Mouse (Mus musculus): Measurements from ENCODE around the gene Nadk2. TPM values are rescaled to one million over a fixed set of nuclear protein-coding genes. Genes with fewer than 3 reads are reported as not detected.
A peak's percentile ranks its signal among the peaks of the same experiment; 100 is the strongest.

Nadk2 gene
- polyA plus RNA-seq, 1 experiment from 2014 or later: 23.4 TPM

GRCm38 (mm10) chr15:9114599-9114998 is 43.5 kb downstream of the Nadk2 start:
- no peak overlapping the region for H3K27ac ChIP-seq (ENCODE audit: low read depth, low read length)
- 85% methylated on average over 5 of the region's 5 CpGs for WGBS
- H3K4me2 ChIP-seq (ENCODE audit: low read length): no peak overlapping the region
- H3K9ac ChIP-seq (ENCODE audit: low read length): no peak overlapping the region
- H3K9me3 ChIP-seq (replicated peaks; ENCODE audit: control insufficient read depth, low read length): no peaks in the 10 kb centered on the region
- no peaks in the 10 kb centered on the region for H3K27me3 ChIP-seq (replicated peaks; ENCODE audit: control insufficient read depth, insufficient read depth, low read length)
- H3K4me3 ChIP-seq (ENCODE audit: low read depth, low read length): no peak overlapping the region
- ATAC-seq (no peak), DNase-seq (ENCODE audit: low spot score) (no peak)
- peaks cover 87% of the 10 kb centered on the region for H3K36me3 ChIP-seq (ENCODE audit: control insufficient read depth, insufficient read depth, low read length)
- no peaks in the 10 kb centered on the region for H3K4me1 ChIP-seq (ENCODE audit: control insufficient read depth, insufficient read depth, low read length)

- no peak overlapping the region for H3K27ac ChIP-seq (ENCODE audit: low read depth, low read length)
- H3K4me3 ChIP-seq (ENCODE audit: low read depth, low read length): no peak overlapping the region
- H3K4me1 ChIP-seq (ENCODE audit: control insufficient read depth, insufficient read depth, low read length): no peaks in the 10 kb centered on the region
- no peak for DNase-seq (ENCODE audit: low spot score)
- H3K36me3 ChIP-seq (ENCODE audit: control insufficient read depth, insufficient read depth, low read length): peaks cover 89% of the 10 kb centered on the region
- 91% methylated on average over 4 of the region's 4 CpGs for WGBS
- no peaks in the 10 kb centered on the region for H3K27me3 ChIP-seq (replicated peaks; ENCODE audit: control insufficient read depth, insufficient read depth, low read length)
- no peak for ATAC-seq
- H3K9me3 ChIP-seq (replicated peaks; ENCODE audit: control insufficient read depth, low read length): no peaks in the 10 kb centered on the region
- no peak overlapping the region for H3K9ac ChIP-seq (ENCODE audit: low read length)
- no peak overlapping the region for H3K4me2 ChIP-seq (ENCODE audit: low read length)
Observed at GRCm38 (mm10) chr15:9118852-9119251, 47.8 kb downstream of the Nadk2 start.

- ATAC-seq: peak; percentile 66
- peak; percentile 82 for DNase-seq (ENCODE audit: low spot score)
- Histone ChIP-seq H3K4me2 (ENCODE audit: low read length) (no peak overlapping the region), H3K36me3 (ENCODE audit: control insufficient read depth, insufficient read depth, low read length) (peaks cover 89% of the 10 kb centered on the region), H3K27me3 (replicated peaks; ENCODE audit: control insufficient read depth, insufficient read depth, low read length) (no peaks in the 10 kb centered on the region), H3K27ac (ENCODE audit: low read depth, low read length) (no peak overlapping the region), H3K4me1 (ENCODE audit: control insufficient read depth, insufficient read depth, low read length) (no peaks in the 10 kb centered on the region), H3K4me3 (ENCODE audit: low read depth, low read length) (no peak overlapping the region), H3K9me3 (replicated peaks; ENCODE audit: control insufficient read depth, low read length) (no peaks in the 10 kb centered on the region), H3K9ac (ENCODE audit: low read length) (no peak overlapping the region)
- 95% methylated on average over 2 of the region's 2 CpGs for WGBS
Observed at GRCm38 (mm10) chr15:9120081-9120480, 49.0 kb downstream of the Nadk2 start.

GRCm38 (mm10) chr15:9122989-9123388 is 51.9 kb downstream of the Nadk2 start:
- Histone ChIP-seq H3K36me3 (ENCODE audit: control insufficient read depth, insufficient read depth, low read length) (peaks cover 85% of the 10 kb centered on the region), H3K9ac (ENCODE audit: low read length) (no peak overlapping the region)

GRCm38 (mm10) chr15:9124856-9125255 is 53.8 kb downstream of the Nadk2 start:
- WGBS: 92% methylated on average over 21 of the region's 21 CpGs
- Histone ChIP-seq H3K4me2 (ENCODE audit: low read length) (no peak overlapping the region), H3K36me3 (ENCODE audit: control insufficient read depth, insufficient read depth, low read length) (peaks cover 82% of the 10 kb centered on the region)

More at GRCm38 (mm10) chr15:9122989-9123388, 51.9 kb downstream of the Nadk2 start:
- Histone ChIP-seq H3K27ac (ENCODE audit: low read depth, low read length) (no peak overlapping the region), H3K4me3 (ENCODE audit: low read depth, low read length) (no peak overlapping the region), H3K4me1 (ENCODE audit: control insufficient read depth, insufficient read depth, low read length) (no peaks in the 10 kb centered on the region), H3K4me2 (ENCODE audit: low read length) (no peak overlapping the region), H3K27me3 (replicated peaks; ENCODE audit: control insufficient read depth, insufficient read depth, low read length) (no peaks in the 10 kb centered on the region), H3K9me3 (replicated peaks; ENCODE audit: control insufficient read depth, low read length) (no peaks in the 10 kb centered on the region)
- 91% methylated on average over 4 of the region's 4 CpGs for WGBS
- ATAC-seq: no peak
- DNase-seq (ENCODE audit: low spot score): no peak

GRCm38 (mm10) chr15:9127051-9127791 is 56.2 kb downstream of the Nadk2 start:
- 87% methylated on average over 7 of the region's 7 CpGs for WGBS
- no peak for ATAC-seq
- peaks cover 86% of the 10 kb centered on the region for H3K36me3 ChIP-seq (ENCODE audit: control insufficient read depth, insufficient read depth, low read length)

More at GRCm38 (mm10) chr15:9124856-9125255, 53.8 kb downstream of the Nadk2 start:
- no peak overlapping the region for H3K9ac ChIP-seq (ENCODE audit: low read length)
- no peaks in the 10 kb centered on the region for H3K27me3 ChIP-seq (replicated peaks; ENCODE audit: control insufficient read depth, insufficient read depth, low read length)
- DNase-seq (ENCODE audit: low spot score): no peak
- no peak for ATAC-seq
- no peak overlapping the region for H3K4me3 ChIP-seq (ENCODE audit: low read depth, low read length)
- no peaks in the 10 kb centered on the region for H3K9me3 ChIP-seq (replicated peaks; ENCODE audit: control insufficient read depth, low read length)
- H3K4me1 ChIP-seq (ENCODE audit: control insufficient read depth, insufficient read depth, low read length): no peaks in the 10 kb centered on the region
- no peak overlapping the region for H3K27ac ChIP-seq (ENCODE audit: low read depth, low read length)

GRCm38 (mm10) chr15:9130772-9131498 is 59.9 kb downstream of the Nadk2 start:
- H3K9me3 ChIP-seq (replicated peaks; ENCODE audit: control insufficient read depth, low read length): no peaks in the 10 kb centered on the region
- peaks cover 75% of the 10 kb centered on the region for H3K36me3 ChIP-seq (ENCODE audit: control insufficient read depth, insufficient read depth, low read length)
- DNase-seq (ENCODE audit: low spot score) (peak; percentile 47), ATAC-seq (peak; percentile 49; the same call in 1 of the 2 replicates)
- no peak overlapping the region for H3K4me3 ChIP-seq (ENCODE audit: low read depth, low read length)
- H3K27ac ChIP-seq (ENCODE audit: low read depth, low read length): no peak overlapping the region
- H3K9ac ChIP-seq (ENCODE audit: low read length): no peak overlapping the region
- no peaks in the 10 kb centered on the region for H3K27me3 ChIP-seq (replicated peaks; ENCODE audit: control insufficient read depth, insufficient read depth, low read length)
- H3K4me1 ChIP-seq (ENCODE audit: control insufficient read depth, insufficient read depth, low read length): peaks cover 4% of the 10 kb centered on the region; the same call in 1 of the 2 replicates
- no peak overlapping the region for H3K4me2 ChIP-seq (ENCODE audit: low read length)
- WGBS: 76% methylated on average over 9 of the region's 9 CpGs

More at GRCm38 (mm10) chr15:9127051-9127791, 56.2 kb downstream of the Nadk2 start:
- no peak overlapping the region for H3K9ac ChIP-seq (ENCODE audit: low read length)
- H3K4me1 ChIP-seq (ENCODE audit: control insufficient read depth, insufficient read depth, low read length): no peaks in the 10 kb centered on the region
- H3K9me3 ChIP-seq (replicated peaks; ENCODE audit: control insufficient read depth, low read length): no peaks in the 10 kb centered on the region
- no peak overlapping the region for H3K4me3 ChIP-seq (ENCODE audit: low read depth, low read length)
- DNase-seq (ENCODE audit: low spot score): no peak
- H3K27ac ChIP-seq (ENCODE audit: low read depth, low read length): no peak overlapping the region
- no peaks in the 10 kb centered on the region for H3K27me3 ChIP-seq (replicated peaks; ENCODE audit: control insufficient read depth, insufficient read depth, low read length)
- H3K4me2 ChIP-seq (ENCODE audit: low read length): no peak overlapping the region

- Histone ChIP-seq H3K9me3 (replicated peaks; ENCODE audit: control insufficient read depth, low read length) (no peaks in the 10 kb centered on the region), H3K4me2 (ENCODE audit: low read length) (no peak overlapping the region), H3K27me3 (replicated peaks; ENCODE audit: control insufficient read depth, insufficient read depth, low read length) (no peaks in the 10 kb centered on the region), H3K9ac (ENCODE audit: low read length) (no peak overlapping the region), H3K27ac (ENCODE audit: low read depth, low read length) (no peak overlapping the region), H3K4me3 (ENCODE audit: low read depth, low read length) (no peak overlapping the region), H3K36me3 (ENCODE audit: control insufficient read depth, insufficient read depth, low read length) (peaks cover 74% of the 10 kb centered on the region), H3K4me1 (ENCODE audit: control insufficient read depth, insufficient read depth, low read length) (peaks cover 4% of the 10 kb centered on the region; the same call in 1 of the 2 replicates)
- 91% methylated on average over 4 of the region's 4 CpGs for WGBS
- DNase-seq (ENCODE audit: low spot score): no peak
- no peak for ATAC-seq
Observed at GRCm38 (mm10) chr15:9131499-9131888, 60.4 kb downstream of the Nadk2 start.

Data from forebrain, embryonic 14.5 days (tissue).